Mouse (Mus musculus) forelimb bud, embryonic 11.5 days (tissue): Measurements from ENCODE around the gene Pkp4.

Source experiments
- DNase-seq: peaks from one replicate; pipeline ENCODE4 v3.0.0-alpha.2; 2012; ENCODE audit warnings: low read depth, low spot score

Pkp4 gene

GRCm38 (mm10) chr2:59219997-59220789 lies 59.5 kb downstream of the Pkp4 start:
- no peak for DNase-seq

DNA sequence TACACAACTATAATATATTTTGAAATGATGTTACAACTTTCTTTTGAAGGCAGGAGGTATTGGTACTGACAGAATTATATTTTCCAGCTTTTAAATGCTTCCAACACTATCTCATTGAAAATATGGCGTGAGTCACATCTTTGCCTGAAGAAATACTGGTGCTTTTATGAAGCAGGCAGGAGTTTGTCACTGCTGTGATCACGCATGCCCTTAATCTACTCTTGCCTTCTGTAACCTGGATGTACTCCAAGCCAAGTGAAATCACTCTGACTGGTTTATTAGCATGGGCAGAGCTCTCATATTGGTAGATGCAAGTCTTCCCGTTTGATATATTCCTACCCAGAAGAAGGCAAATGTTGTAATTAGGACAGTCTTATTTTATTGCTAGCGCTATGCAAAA lies 65.7 kb downstream of the Pkp4 start:
- no peak for DNase-seq

- DNase-seq: no peak
These were observed 66.4 kb downstream of the Pkp4 start for GRCm38 (mm10) chr2:59227011-59227410.

DNA sequence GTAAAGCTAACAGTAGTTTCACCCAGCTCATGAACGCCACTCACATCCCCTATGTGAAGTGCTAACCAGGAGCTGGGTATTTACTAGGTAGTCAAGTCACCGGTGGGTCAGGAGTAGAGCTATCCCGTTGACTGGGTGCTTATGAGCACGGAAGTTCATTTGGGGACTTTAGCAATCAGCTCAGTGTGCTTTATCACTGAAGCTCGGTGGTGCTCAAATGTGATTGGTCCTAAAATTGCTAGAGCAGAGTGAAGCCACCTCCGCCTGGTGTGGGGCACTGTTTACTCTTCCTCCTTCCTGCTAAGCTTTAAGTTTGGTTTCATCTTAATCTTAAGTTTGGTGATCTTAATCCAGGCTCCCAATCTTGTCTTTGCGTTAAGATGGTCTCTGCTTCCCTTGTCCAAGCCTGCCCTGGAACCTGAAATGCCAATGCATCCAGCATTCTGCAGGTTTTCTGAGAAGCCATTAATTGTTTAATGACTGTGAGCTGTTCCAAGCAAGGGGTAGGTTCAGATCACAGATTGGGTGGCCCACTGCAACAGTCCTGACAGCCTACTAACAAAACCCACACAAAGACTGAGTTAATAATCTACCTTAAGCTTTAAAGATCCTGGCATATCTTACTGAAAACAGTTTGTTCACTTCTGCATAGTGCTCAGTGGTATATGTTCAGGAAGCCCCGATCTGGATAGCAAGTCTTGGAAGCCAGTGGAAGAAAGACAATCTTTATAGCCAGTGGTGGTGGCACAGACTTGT lies 67.0 kb downstream of the Pkp4 start:
- no peak for DNase-seq

- no peak for DNase-seq
These were observed 68.7 kb downstream of the Pkp4 start for GRCm38 (mm10) chr2:59229250-59229895.

DNA sequence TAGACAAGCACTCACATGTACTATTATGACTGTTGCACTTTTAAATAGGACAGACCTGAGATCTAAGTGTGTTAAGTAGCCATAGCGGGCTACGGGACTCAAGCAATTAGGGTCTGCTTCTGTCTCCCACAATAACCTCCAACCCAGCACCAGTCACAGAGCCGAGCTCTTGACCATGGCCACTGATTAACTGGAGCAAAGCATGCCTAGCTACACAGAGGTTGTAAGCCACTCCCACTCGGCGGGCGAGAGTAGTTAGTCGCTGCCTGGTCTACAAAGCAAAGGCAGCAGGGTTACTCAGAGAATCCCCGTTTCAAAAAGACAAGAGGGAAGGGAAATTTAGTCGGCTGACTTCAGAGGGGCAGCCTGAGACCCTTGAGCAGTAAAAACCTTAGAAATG lies 70.0 kb downstream of the Pkp4 start:
- DNase-seq: no peak

GRCm38 (mm10) chr2:59231514-59231913 lies 70.9 kb downstream of the Pkp4 start:
- peak; percentile 6 for DNase-seq

DNA sequence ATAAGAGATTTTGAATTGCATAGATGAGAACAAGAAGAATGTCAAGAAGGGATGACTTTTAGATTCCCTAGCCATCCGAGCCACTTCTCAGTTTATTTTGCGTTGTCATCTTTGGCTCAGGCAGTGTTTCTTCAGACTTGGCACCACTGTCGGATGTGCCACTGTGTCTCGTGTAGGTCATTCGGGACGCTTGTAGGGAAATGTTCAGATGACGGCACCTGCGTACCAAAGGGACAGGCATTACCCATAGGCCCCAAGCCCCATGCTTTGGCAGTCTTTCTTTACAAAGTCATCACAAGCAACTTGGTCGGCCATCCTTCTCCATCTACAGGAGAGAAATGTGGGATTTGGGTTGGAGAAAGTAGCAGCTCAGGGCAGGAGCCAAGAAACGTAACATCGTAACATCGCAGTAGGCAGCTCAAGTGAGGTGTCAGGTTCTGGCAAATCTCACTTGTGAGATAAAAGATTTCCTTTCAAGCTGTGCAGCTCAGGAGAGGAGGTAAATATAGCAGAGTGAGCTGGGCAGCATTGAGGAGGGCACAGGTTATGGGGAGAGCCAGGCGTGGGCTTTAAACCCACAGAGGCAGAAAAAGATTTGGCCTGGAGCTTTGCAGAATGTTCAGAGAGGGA lies 72.8 kb downstream of the Pkp4 start:
- no peak for DNase-seq

DNA sequence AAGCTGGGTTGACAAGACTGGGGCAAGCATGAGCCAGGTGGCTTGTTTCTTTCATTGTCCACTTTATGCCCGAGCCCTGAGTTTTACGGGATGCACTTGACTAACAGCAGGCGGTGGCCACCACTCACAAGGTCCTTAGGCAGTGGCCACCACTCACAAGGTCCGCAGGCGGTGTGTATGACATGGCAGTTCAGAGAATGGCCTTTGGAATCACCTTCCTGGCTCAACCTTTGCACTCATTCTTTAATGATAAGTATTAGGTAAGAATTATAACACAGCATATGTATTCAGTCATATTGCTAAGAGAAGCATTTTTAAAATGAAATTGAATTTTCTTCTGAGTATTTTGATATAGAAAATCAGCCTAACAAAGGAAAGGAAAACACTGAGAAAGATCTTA lies 73.3 kb downstream of the Pkp4 start:
- no peak for DNase-seq

- no peak for DNase-seq
These were observed 73.9 kb downstream of the Pkp4 start for GRCm38 (mm10) chr2:59234537-59234936.

GRCm38 (mm10) chr2:59239841-59240395 lies 79.3 kb downstream of the Pkp4 start:
- no peak for DNase-seq

GRCm38 (mm10) chr2:59242117-59242516 lies 81.5 kb downstream of the Pkp4 start:
- no peak for DNase-seq

DNA sequence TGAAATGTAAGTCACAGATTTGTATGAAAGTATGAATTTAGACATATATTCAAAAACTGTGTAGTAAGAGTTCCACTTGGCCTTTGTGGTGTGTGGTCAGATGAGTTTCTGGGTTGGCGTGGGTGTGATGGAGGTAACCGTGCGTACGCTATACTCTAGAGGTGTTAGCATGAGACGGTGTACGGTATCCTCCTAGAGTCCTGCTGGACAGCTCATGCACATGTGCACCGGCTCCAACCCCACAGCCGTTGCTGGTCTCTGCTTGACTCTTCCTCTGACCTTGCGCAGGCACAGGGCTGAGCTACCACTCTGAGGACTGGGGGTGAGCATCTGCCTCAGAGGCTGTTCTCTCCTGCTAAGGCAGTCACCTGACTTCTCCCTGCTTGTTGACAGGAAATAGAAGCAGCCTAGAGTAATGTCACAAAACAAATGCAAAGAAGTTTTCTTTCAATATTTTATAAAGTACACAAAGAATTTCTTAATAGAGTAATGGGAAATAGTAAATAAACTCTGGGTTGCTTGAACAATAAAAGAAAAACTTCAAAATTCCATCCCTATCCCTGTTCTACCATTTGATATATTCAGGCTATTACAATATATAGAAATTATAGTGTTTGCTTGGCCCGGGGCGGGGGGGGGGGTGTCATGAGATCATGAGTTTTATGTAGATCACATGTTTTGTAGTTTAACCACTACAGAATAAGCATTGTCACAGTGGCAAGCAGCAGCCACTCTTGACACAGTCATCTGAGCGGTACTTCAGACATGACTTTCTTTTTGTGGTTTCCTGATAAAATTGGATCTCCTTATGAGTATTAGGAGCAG lies 83.8 kb downstream of the Pkp4 start:
- DNase-seq: no peak

GRCm38 (mm10) chr2:59245098-59245388 lies 84.4 kb downstream of the Pkp4 start:
- DNase-seq: no peak

DNA sequence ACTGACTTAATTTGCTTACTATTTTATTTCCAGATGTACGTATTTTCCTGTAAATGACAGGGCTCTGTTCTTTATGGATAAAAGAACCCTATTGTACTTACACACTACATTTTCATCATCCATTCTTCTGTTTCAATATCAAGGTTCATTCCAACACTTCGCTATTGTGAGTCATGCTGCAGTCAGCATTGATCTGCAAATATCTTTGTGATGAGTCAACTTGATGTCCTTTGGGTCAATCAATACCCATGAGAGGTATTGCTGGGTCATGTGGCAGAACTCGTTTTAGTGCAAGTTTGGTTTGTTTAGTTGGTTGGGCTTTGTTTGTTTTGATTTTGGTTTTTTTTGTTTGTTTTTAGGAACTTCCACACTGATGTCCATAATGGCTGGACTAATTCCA lies 88.2 kb downstream of the Pkp4 start:
- no peak for DNase-seq

DNA sequence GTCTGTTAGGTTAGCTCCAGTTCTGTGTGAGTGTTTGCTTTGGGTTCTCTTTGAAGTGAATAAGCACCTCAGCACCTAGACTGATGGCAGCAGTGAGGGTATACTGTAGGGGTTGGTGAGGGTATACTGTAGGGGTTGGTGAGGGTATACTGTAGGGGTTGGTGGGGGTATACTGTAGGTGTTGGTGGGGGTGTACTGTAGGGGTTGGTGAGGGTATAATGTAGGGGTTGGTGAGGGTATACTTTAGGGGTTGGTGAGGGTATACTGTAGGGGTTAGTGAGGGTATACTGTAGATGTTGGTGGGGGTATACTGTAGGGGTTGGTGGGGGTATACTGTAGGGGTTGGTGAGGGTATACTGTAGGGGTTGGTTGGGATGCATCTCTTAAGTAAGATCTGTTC lies 92.2 kb downstream of the Pkp4 start:
- no peak for DNase-seq

- DNase-seq: no peak
These were observed 92.8 kb downstream of the Pkp4 start for GRCm38 (mm10) chr2:59253435-59253834.

GRCm38 (mm10) chr2:59258821-59259231 lies 98.2 kb downstream of the Pkp4 start:
- DNase-seq: no peak

GRCm38 (mm10) chr2:59259346-59259745 lies 98.7 kb downstream of the Pkp4 start:
- no peak for DNase-seq

DNA sequence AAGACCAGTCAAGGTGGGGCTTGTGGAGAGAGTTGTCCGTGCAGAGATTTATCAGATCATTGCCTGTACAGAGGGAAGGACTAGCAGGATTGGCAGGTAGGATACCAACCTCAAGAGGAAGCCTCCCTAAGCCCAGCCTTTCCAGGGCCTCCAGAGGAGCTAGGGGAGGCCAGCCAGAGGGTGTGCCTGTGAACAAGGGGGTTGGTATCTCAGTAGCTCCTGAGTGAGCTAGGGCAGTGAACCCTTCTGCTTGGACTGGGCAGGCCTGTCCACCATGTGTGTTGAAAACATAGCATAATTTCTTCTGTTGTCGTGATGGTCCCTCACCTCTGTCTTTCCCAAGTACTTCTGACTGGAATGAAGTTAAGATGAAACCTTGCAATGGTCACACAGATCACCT lies 100.6 kb downstream of the Pkp4 start:
- DNase-seq: no peak

DNA sequence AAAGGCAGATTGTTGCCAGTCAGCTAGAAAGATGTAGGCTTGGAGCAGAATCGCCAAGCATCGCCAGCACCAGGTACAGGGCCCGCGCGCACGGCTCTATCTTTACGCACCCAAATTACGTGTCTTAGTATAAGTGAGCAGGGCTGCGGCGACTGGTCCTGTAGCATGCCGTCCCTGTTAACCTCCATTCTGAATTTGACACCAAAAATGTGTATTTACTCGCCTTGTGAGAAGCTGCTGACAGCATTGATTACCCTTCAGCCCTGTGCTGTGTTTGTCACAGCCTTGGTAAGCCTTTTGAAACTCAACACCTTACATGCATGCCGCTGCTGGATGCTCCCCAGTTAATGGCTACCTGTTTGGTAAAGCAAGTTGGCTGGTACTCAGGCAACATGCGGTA lies 105.8 kb downstream of the Pkp4 start:
- DNase-seq: peak; percentile 68
